Mouse (Mus musculus) liver, adult 2 months (tissue): ENCODE data around the gene Thada.
"Not testable (repeated sequence)": the region's sequence is repeated elsewhere in the genome, so short reads cannot be mapped to it uniquely, and the experiment has no call there.

Source experiments
- CTCF ChIP-seq: fragments of 200-500 bp; IDR thresholded peaks from 2 replicates; pipeline ENCODE4 v1.5.1; 2011; ENCODE audit warnings: low read depth, low read length, control low read depth
- POLR2A ChIP-seq: fragments of 200-500 bp; IDR thresholded peaks from 2 replicates; pipeline ENCODE4 v1.6.1; 2011; ENCODE audit warnings: low read length, control low read depth; ENCODE audit not compliant: insufficient read depth; ENCODE audit errors: extremely low read depth

DNA sequence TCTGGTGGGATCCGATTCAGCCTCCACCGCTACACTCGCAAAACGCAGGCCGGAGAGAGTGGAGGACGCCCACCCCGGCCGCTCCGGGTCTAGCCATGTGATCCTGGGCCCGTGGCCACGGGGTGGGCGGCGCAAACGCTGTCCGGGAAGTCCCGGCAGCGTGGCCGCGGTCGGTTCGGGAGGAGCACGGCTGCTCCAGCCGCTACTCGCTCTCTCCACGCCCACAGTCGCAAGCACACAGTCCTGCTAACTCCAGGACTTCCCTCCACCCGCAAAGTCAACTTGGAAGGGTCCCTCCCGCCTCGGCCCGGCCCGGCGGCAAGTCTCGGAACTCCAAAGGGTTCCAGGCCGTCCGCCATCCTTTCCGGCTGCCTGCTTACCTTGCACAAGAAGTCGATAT is 278.7 kb downstream of the Thada start:
- TF ChIP-seq POLR2A, CTCF: not testable (repeated sequence)
